Mouse (Mus musculus) stomach, embryonic 14.5 days (tissue): ENCODE measurements around the gene Tdo2. TPM values are rescaled to one million over a fixed set of nuclear protein-coding genes. Genes with fewer than 3 reads are reported as not detected.

Experiments
- ATAC-seq: fragments of 200-750 bp; cut with Nextera tagmentation; 2 replicates; pipeline ENCODE4 v1.8.0; 2017; ENCODE audit warnings: low read depth, moderate TSS enrichment; ENCODE audit not compliant: insufficient number of reproducible peaks, insufficient read depth, low FRiP score
- H3K27ac ChIP-seq: fragments of 300-500 bp; sonication (generic); 2 replicates; pipeline ENCODE4 v1.5.1; 2014; ENCODE audit warnings: mild to moderate bottlenecking, low read length, moderate library complexity, mixed read lengths
- H3K27me3 ChIP-seq: fragments of 300-500 bp; sonication (generic); 2 replicates; pipeline ENCODE4 v1.6.1; 2014; ENCODE audit warnings: low read length, control low read depth, mixed read lengths; ENCODE audit not compliant: control insufficient read depth, insufficient read depth
- H3K36me3 ChIP-seq: fragments of 300-500 bp; sonication (generic); 2 replicates; pipeline ENCODE4 v1.6.1; 2014; ENCODE audit warnings: mild to moderate bottlenecking, control low read depth, low read length, moderate library complexity, mixed read lengths; ENCODE audit not compliant: control insufficient read depth, insufficient read depth
- H3K4me1 ChIP-seq: fragments of 300-500 bp; sonication (generic); 2 replicates; pipeline ENCODE4 v1.6.1; 2014; ENCODE audit warnings: low read length, control low read depth, mixed read lengths; ENCODE audit not compliant: control insufficient read depth, insufficient read depth
- H3K4me2 ChIP-seq: fragments of 300-500 bp; sonication (generic); replicated peaks from 2 replicates; pipeline ENCODE4 v1.6.1; 2014; ENCODE audit warnings: low read depth, low read length, control low read depth
- H3K4me3 ChIP-seq: fragments of 300-500 bp; sonication (generic); 2 replicates; pipeline ENCODE4 v1.5.1; 2014; ENCODE audit warnings: low read depth, low read length, control low read depth
- H3K9ac ChIP-seq: fragments of 300-500 bp; sonication (generic); replicated peaks from 2 replicates; pipeline ENCODE4 v1.6.1; 2014; ENCODE audit warnings: low read depth, mild to moderate bottlenecking, control low read depth, low read length, moderate library complexity, mixed read lengths
- H3K9me3 ChIP-seq: fragments of 300-500 bp; sonication (generic); 2 replicates; pipeline ENCODE4 v1.6.1; 2016; ENCODE audit warnings: low read depth, low read length, control low read depth; ENCODE audit not compliant: control insufficient read depth
- WGBS: fragments of 180-500 bp; shearing (Covaris S2); extraction: QIAGEN DNeasy Blood & Tissue Kit; methylation state at CpG from one replicate; pipeline ENCODE4 v1.1.7; 2014; 5-methylcytosine and 5-hydroxymethylcytosine counted together
- polyA plus RNA-seq: library from polyadenylated mRNA; unstranded; fragments of >200 nt; fragmentation: Nextera tagmentation; extraction: Ambion mirVana; gene quantifications from 2 replicates; pipeline ENCODE4 v1.2.1, GENCODE M21; 2014

The Tdo2 gene
- polyA plus RNA-seq, 1 experiment from 2014 or later = 1.0 TPM

DNA sequence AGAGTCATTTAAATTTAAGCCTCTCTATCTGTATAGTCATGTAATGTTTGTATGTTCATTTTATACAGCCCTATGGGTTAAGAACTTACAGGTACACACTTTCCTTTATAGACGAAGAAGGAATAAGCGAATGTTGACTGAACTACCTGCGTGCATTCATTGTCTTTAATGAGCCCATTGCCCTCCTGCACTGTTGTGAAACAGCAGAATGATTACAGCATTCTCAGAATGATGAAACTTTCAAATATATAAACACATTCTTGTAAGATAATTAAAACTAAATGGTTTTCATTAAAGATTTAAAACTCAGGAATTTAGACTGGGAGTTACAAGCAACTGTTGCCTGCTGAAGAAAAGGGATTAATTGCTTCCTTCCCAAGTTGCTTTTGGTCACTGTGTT lies 11.6 kb upstream of the Tdo2 start:
- H3K4me1 ChIP-seq = peaks cover 5% of the 10 kb centered on the region; the same call in 1 of the 2 replicates
- no peak for ATAC-seq
- H3K4me3 ChIP-seq = no peak overlapping the region
- no peaks in the 10 kb centered on the region for H3K36me3 ChIP-seq
- no peak overlapping the region for H3K4me2 ChIP-seq
- no peak overlapping the region for H3K27ac ChIP-seq
- no peaks in the 10 kb centered on the region for H3K9me3 ChIP-seq
- no peaks in the 10 kb centered on the region for H3K27me3 ChIP-seq
- WGBS = 93% methylated on average over 3 of the region's 3 CpGs
- H3K9ac ChIP-seq = no peak overlapping the region

DNA sequence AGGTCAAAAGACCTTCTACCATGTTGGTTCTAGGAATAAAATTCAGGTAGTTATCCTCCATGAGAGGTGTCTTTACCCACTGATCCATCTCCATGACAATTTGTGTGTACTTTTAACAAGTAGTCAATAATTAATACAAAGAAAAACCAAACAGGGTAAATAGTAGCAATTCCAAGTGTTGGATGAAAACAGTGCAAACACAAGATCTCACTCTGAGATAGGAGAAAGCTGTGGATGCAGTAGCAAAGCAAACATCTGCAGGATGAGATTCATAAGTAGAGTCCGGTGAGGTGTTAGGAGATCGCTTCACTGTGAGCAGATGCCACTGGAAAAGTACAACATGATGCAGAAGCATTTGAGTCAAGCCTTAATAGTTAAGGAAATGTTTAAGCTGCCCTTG lies 10.1 kb upstream of the Tdo2 start:
- H3K4me3 ChIP-seq = no peak overlapping the region
- H3K4me1 ChIP-seq = peaks cover 8% of the 10 kb centered on the region; the same call in 1 of the 2 replicates
- H3K4me2 ChIP-seq = no peak overlapping the region
- H3K9ac ChIP-seq = no peak overlapping the region
- no peaks in the 10 kb centered on the region for H3K36me3 ChIP-seq
- no peak for ATAC-seq
- no peaks in the 10 kb centered on the region for H3K9me3 ChIP-seq
- H3K27ac ChIP-seq = no peak overlapping the region
- H3K27me3 ChIP-seq = no peaks in the 10 kb centered on the region
- 84% methylated on average over 2 of the region's 2 CpGs for WGBS

DNA sequence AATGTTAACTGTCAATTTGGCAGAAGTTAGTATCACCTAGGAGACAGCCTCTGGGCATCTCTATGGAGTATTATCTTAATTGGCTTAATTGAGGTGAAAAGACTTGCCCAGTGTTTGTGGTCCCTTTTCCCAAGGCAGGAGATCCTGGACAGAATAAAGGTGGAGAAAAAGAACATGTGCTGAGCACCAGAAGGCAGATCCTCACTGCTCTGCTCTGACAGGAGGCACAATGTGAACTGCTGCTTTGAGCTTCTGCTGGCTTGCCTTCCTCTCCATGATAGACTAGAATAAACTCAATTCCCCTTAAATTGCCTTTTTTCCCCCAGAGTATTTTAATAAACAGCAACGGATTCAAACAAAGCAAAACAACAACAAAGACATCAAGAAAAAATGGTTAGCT lies 9.1 kb upstream of the Tdo2 start:
- no peak overlapping the region for H3K9ac ChIP-seq
- H3K9me3 ChIP-seq = no peaks in the 10 kb centered on the region
- no peak for ATAC-seq
- H3K4me1 ChIP-seq = peaks cover 8% of the 10 kb centered on the region; the same call in 1 of the 2 replicates
- no peak overlapping the region for H3K4me2 ChIP-seq
- H3K4me3 ChIP-seq = no peak overlapping the region
- WGBS = 74% methylated on average over 1 of the region's 1 CpGs
- no peaks in the 10 kb centered on the region for H3K36me3 ChIP-seq
- H3K27me3 ChIP-seq = no peaks in the 10 kb centered on the region
- no peak overlapping the region for H3K27ac ChIP-seq

DNA sequence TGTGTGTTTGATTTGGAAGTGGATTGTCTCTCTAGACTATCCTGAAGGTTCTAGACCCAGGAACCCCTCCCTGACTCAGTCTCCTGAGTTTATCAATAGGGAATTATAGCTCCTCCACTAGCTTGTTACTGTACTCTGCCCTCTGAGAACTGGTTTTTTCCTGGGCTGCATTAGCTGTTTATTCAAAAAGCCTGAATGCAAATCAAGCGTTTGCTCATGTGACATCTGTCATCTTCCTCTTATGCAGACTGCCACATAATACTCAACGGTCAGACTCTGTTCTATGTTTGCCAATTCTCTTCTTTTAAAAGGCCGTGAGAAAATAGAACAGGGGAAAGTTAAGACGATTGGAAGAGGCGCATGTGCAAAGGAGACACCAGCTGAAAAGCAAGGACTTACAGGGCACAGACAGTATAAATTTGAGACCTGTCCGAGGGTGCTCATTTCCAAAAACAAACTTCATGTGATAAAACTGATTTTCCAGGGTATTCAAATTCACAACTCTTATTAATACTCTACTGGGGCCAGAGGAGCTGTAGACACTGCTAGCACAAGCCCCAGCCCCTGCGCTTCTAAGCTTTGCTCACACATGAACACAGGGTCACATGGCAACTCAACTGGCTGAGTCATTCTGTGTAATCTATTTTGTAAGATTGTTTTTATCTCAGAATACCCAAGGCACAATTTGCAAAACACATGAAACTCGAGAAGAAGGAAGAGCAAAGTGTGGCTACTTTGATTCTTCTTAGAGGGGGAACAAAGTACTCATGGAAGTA lies 7.3 kb upstream of the Tdo2 start:
- Histone ChIP-seq H3K27me3 (no peaks in the 10 kb centered on the region), H3K4me1 (0 out of 2 replicates have a peak, but pooled peaks cover 3% of the 10 kb centered on the region), H3K9me3 (no peaks in the 10 kb centered on the region), H3K9ac (no peak overlapping the region), H3K36me3 (no peaks in the 10 kb centered on the region), H3K4me2 (no peak overlapping the region), H3K4me3 (no peak overlapping the region), H3K27ac (no peak overlapping the region)
- 72% methylated on average over 8 of the region's 8 CpGs for WGBS
- no peak for ATAC-seq

DNA sequence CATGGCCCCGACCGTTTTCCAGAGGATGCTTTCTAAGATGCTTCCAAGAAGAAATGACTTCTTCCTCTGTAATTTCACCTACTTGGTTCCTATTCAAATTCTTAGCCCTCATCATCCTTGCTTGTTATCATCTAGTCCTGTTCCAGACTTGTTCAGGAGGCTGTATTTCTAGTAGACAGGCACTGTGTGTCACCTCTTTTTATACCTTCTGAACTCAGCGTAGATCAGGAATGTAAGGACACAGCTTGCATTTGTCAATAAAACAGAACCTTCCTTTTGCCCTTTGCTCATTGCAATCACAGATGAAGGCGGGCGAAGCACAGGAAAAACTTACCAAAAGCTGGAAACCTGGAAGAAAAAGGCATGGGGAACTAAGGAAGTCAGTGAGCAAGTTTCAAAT lies 6.0 kb upstream of the Tdo2 start, which contains the start of gene Asic5:
Gene Asic5, plus strand, starts transcription at position 301 of the 400 bp plus-strand sequence.
- no peak within 1 kb of the TSS for H3K4me2 ChIP-seq
- H3K4me3 ChIP-seq = no peak within 1 kb of the TSS
- ATAC-seq = no peak
- H3K4me1 ChIP-seq = 0 out of 2 replicates have a peak, but pooled peaks cover 3% of the 10 kb centered on the region
- no peak within 1 kb of the TSS for H3K9ac ChIP-seq
- WGBS = 75% methylated on average over 5 of the region's 5 CpGs
- H3K9me3 ChIP-seq = no peaks in the 10 kb centered on the region
- H3K27me3 ChIP-seq = no peaks in the 10 kb centered on the region
- H3K36me3 ChIP-seq = no peaks in the 10 kb centered on the region
- no peak within 1 kb of the TSS for H3K27ac ChIP-seq

DNA sequence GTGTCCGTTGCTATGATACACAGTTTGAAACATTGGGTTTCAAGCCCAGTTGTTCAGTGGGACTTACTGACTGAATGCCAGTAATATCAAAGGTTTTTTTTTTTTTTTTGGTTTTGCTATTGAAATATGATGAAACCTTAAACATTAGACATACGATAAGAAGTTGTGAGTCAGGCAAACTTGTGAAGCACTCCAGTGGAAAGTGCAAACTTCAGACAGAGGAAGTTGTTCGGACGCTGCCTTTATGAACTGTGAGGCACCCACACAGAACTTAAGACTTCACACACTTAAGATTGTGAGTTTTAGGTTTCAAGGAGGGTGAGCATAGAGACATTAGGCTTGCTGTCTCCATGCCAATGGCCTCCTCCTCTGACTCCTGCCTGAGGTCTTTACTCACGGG lies 5.6 kb upstream of the Tdo2 start:
- no peak for ATAC-seq
- 80% methylated on average over 5 of the region's 5 CpGs for WGBS
- Histone ChIP-seq H3K9me3 (no peaks in the 10 kb centered on the region), H3K4me1 (0 out of 2 replicates have a peak, but pooled peaks cover 3% of the 10 kb centered on the region), H3K4me2 (no peak overlapping the region), H3K27me3 (no peaks in the 10 kb centered on the region), H3K9ac (no peak overlapping the region), H3K36me3 (no peaks in the 10 kb centered on the region), H3K4me3 (no peak overlapping the region), H3K27ac (no peak overlapping the region)

DNA sequence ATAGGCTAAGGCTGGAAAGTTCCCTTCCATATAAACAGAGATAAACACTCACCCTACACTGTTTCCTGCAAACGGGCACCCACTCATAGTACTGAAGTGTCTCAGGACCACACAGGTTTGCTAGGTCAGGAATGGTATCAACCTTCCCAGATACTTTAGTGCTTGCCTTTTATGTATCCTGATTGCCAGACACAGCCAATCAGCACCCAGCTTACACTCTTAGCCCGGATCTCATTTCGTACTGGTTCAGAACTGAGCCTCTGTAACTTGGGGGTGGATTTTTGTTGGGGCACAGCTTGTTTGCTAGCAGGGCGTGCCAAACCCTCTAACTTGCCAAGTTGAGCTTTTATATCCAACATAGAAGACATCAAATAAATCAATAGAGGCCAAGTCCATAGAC lies 395 bp downstream of the Tdo2 start:
- no peak overlapping the region for H3K4me3 ChIP-seq
- no peak overlapping the region for H3K27ac ChIP-seq
- no peak overlapping the region for H3K4me2 ChIP-seq
- ATAC-seq = no peak
- H3K4me1 ChIP-seq = no peaks in the 10 kb centered on the region
- no peaks in the 10 kb centered on the region for H3K27me3 ChIP-seq
- no peak overlapping the region for H3K9ac ChIP-seq
- H3K36me3 ChIP-seq = no peaks in the 10 kb centered on the region
- 39% methylated on average over 4 of the region's 4 CpGs for WGBS
- no peaks in the 10 kb centered on the region for H3K9me3 ChIP-seq

DNA sequence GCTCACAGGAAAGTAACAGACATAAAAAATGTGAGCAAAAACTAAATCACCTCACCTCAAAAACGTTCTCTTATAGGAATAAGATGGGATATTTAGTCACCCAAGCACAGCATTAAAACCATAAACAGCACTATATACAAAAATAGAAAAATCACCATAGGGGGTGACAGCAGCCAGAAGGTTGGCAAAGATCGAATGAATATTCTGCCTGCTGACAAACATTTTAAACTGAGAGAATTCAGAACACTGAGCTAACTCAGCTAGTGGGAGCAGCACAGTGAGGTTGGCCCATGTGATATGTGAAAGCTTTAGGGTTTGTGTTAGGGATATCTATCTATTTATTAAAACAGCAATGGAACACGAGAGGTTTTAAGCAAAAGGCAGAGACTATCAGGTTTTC lies 11.4 kb downstream of the Tdo2 start:
- Histone ChIP-seq H3K27me3 (no peaks in the 10 kb centered on the region), H3K27ac (no peak overlapping the region), H3K9ac (no peak overlapping the region), H3K4me2 (no peak overlapping the region), H3K9me3 (no peaks in the 10 kb centered on the region), H3K36me3 (no peaks in the 10 kb centered on the region), H3K4me1 (no peaks in the 10 kb centered on the region), H3K4me3 (no peak overlapping the region)
- 68% methylated on average over 3 of the region's 3 CpGs for WGBS
- ATAC-seq = no peak

DNA sequence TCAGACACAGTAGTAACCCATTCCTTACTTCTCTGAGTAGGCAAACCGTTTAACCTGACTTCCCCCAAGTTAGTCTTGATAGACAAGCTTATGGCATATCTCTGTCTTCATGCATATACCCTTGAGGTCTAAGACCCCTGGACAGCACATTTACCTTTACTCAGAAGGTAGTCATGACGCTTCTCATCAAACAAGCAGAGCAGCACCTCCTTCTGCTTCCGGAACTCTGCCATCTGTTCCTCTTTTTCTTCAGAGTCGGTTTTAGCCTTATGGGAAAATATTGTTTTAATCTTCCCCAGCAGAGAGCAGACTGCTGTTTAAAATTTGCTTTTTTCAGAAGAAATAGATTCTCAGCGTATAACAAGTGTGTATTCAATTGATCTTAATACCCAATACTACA lies 12.2 kb downstream of the Tdo2 start:
- Histone ChIP-seq H3K4me3 (no peak overlapping the region), H3K4me2 (no peak overlapping the region), H3K36me3 (no peaks in the 10 kb centered on the region), H3K9ac (no peak overlapping the region), H3K9me3 (no peaks in the 10 kb centered on the region), H3K4me1 (no peaks in the 10 kb centered on the region), H3K27me3 (no peaks in the 10 kb centered on the region), H3K27ac (no peak overlapping the region)
- WGBS = 70% methylated on average over 5 of the region's 5 CpGs
- ATAC-seq = no peak
